Mouse (Mus musculus) E14TG2a.4 (cell line): ENCODE data around the gene Gstm3.

Experiments used
- H3K27me3 ChIP-seq: 2 replicates; pipeline ENCODE4 v1.6.1; 2014; ENCODE audit warnings: low read length, control low read depth; ENCODE audit not compliant: insufficient read depth
- H3K36me3 ChIP-seq: 2 replicates; pipeline ENCODE4 v1.6.1; 2014; ENCODE audit warnings: low read length, control low read depth; ENCODE audit not compliant: insufficient read depth
- H3K4me1 ChIP-seq: replicated peaks from 2 replicates; pipeline ENCODE4 v1.6.1; 2014; ENCODE audit warnings: low read depth, low read length, control low read depth
- H3K4me3 ChIP-seq: replicated peaks from 2 replicates; pipeline ENCODE4 v1.5.1; 2014; ENCODE audit warnings: mild to moderate bottlenecking, low read length
- H3K9me3 ChIP-seq: 2 replicates; pipeline ENCODE4 v1.6.1; 2014; ENCODE audit warnings: low read length, control low read depth
- CTCF ChIP-seq: conservative IDR thresholded peaks from 2 replicates; pipeline ENCODE4 v1.5.1; 2014; ENCODE audit warnings: low read length
- NANOG ChIP-seq: IDR thresholded peaks from 2 replicates; pipeline ENCODE4 v1.6.1; 2014; ENCODE audit warnings: borderline replicate concordance, low read length, mixed read lengths
- POU5F1 ChIP-seq: IDR thresholded peaks from 2 replicates; pipeline ENCODE4 v1.6.1; 2014; ENCODE audit warnings: low read length, borderline replicate concordance

The Gstm3 gene

DNA sequence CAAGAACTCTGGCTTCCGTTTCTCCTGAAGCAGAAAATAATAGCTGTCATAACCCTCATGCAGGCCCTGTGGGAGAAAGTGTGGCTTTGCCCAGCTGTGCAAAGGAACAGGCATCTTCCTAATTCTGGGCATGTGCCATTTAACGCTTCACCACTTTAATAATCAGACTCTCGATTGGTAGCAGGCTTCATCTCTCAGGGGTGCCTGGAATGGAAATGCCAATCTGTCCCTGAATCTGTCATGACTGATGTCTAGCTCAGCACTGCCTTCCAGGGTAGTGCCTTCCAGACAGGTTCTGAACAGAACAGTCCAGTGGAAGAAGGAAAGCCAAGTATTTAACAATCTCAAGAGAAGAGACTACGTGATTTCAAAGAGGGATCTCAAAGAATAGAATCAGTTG, 27.8 kb downstream of the Gstm3 start:
- H3K4me3 ChIP-seq: no peak overlapping the region
- H3K4me1 ChIP-seq: peaks cover 23% of the 10 kb centered on the region
- peaks cover 9% of the 10 kb centered on the region for H3K9me3 ChIP-seq
- no peaks in the 10 kb centered on the region for H3K36me3 ChIP-seq
- no peak for TF ChIP-seq CTCF
- no peak for TF ChIP-seq NANOG
- H3K27me3 ChIP-seq: no peaks in the 10 kb centered on the region

DNA sequence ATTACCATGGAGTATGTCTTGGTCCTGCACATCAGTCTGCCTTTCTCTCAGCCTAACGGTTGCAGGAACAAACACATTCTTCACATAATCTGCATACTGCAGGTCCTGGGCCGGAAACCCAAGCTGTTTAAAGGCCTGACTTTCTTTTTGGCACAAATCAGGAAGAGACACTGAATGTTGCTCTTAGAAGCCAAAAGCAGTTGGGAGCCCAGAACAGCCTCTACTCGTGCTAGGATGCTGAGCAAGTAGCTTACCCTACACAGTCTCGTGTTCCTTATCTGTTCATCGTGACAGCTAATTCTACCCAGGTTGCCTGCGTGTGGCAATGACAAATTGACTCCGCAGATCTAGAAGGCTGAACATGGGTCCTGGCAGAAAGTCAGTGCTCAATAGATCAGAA, 28.6 kb downstream of the Gstm3 start:
- Histone ChIP-seq H3K36me3 (no peaks in the 10 kb centered on the region), H3K4me1 (peaks cover 23% of the 10 kb centered on the region), H3K4me3 (no peak overlapping the region), H3K9me3 (peaks cover 9% of the 10 kb centered on the region), H3K27me3 (no peaks in the 10 kb centered on the region)
- no peak for TF ChIP-seq POU5F1
- no peak for TF ChIP-seq NANOG
- TF ChIP-seq CTCF: no peak

DNA sequence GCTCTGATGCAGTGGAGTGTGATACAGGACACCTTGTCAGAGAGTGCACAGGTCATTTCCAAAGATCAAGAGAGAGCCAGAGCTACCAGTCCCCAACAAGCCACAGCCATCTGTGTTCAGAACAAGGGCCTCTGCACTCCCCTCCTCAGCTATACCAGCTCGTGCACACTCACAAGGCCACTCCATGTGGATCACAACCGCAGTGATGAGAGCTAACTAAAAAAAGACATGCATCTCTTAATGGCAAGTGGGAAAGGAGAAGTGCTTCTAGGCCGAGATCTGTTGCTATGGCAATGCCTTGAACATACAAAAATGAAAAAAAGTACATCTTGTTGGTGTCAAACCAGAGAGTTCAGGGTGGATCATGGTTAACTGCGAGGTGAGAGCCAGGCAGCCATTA, 29.3 kb downstream of the Gstm3 start:
- Histone ChIP-seq H3K4me3 (no peak overlapping the region), H3K9me3 (peaks cover 9% of the 10 kb centered on the region), H3K27me3 (no peaks in the 10 kb centered on the region), H3K36me3 (no peaks in the 10 kb centered on the region), H3K4me1 (peaks cover 23% of the 10 kb centered on the region)
- TF ChIP-seq POU5F1 (no peak), CTCF (no peak), NANOG (no peak)

GRCm38 (mm10) chr3:107939403-107939802, 29.7 kb downstream of the Gstm3 start:
- H3K4me3 ChIP-seq: no peak overlapping the region
- H3K27me3 ChIP-seq: no peaks in the 10 kb centered on the region
- peaks cover 9% of the 10 kb centered on the region for H3K9me3 ChIP-seq
- no peaks in the 10 kb centered on the region for H3K36me3 ChIP-seq
- TF ChIP-seq CTCF (peak; percentile 98), NANOG (no peak)
- H3K4me1 ChIP-seq: peaks cover 23% of the 10 kb centered on the region

GRCm38 (mm10) chr3:107935888-107936287, 33.2 kb downstream of the Gstm3 start:
- Histone ChIP-seq H3K36me3 (no peaks in the 10 kb centered on the region), H3K9me3 (no peaks in the 10 kb centered on the region), H3K4me1 (peaks cover 31% of the 10 kb centered on the region), H3K27me3 (peaks cover 3% of the 10 kb centered on the region; the same call in 1 of the 2 replicates), H3K4me3 (no peak overlapping the region)
- TF ChIP-seq POU5F1 (no peak), NANOG (no peak), CTCF (no peak)

- Histone ChIP-seq H3K4me1 (peaks cover 29% of the 10 kb centered on the region), H3K4me3 (no peak overlapping the region), H3K36me3 (no peaks in the 10 kb centered on the region), H3K9me3 (no peaks in the 10 kb centered on the region), H3K27me3 (peaks cover 3% of the 10 kb centered on the region; the same call in 1 of the 2 replicates)
- TF ChIP-seq NANOG (no peak), CTCF (no peak), POU5F1 (no peak)
Observed at GRCm38 (mm10) chr3:107935268-107935667, 33.8 kb downstream of the Gstm3 start.

DNA sequence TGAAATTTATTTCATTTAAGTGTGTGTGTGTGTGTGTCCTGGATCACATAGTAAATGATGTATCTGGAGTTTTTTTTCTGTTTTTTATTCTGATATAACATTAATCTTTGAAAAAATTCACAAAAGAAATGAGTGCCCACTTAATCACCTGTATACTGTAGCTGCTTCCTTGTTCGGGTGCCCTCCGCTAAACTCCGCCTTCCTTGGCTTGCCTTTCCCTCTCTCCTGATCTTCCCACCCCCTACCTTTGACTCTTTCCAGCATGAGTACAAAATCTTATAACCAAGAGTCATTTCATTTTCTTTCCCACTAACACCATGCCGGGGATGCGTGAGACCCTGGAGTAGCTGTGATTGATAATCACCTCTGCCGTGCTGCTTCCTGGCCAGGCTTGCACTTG, 37.0 kb downstream of the Gstm3 start:
- no peak overlapping the region for H3K4me3 ChIP-seq
- no peaks in the 10 kb centered on the region for H3K9me3 ChIP-seq
- H3K27me3 ChIP-seq: peaks cover 3% of the 10 kb centered on the region; the same call in 1 of the 2 replicates
- H3K36me3 ChIP-seq: no peaks in the 10 kb centered on the region
- H3K4me1 ChIP-seq: peaks cover 16% of the 10 kb centered on the region
- no peak for TF ChIP-seq CTCF
- TF ChIP-seq NANOG: no peak
- no peak for TF ChIP-seq POU5F1

GRCm38 (mm10) chr3:107931670-107932069, 37.4 kb downstream of the Gstm3 start, which contains the start of gene Gstm7:
Gene Gstm7 (minus strand): TSS chr3:107931817.
- TF ChIP-seq NANOG (no peak), CTCF (no peak), POU5F1 (no peak)
- Histone ChIP-seq H3K9me3 (no peaks in the 10 kb centered on the region), H3K4me1 (peaks cover 16% of the 10 kb centered on the region), H3K4me3 (0 out of 2 replicates have a peak within 1 kb of the TSS, but pooled peaks have one; percentile 26), H3K36me3 (no peaks in the 10 kb centered on the region), H3K27me3 (peaks cover 3% of the 10 kb centered on the region; the same call in 1 of the 2 replicates)

GRCm38 (mm10) chr3:107931134-107931533, 37.9 kb downstream of the Gstm3 start:
- Histone ChIP-seq H3K4me1 (peaks cover 16% of the 10 kb centered on the region), H3K4me3 (0 out of 2 replicates have a peak overlapping the region, but pooled peaks have one; percentile 26), H3K27me3 (peaks cover 3% of the 10 kb centered on the region; the same call in 1 of the 2 replicates), H3K9me3 (no peaks in the 10 kb centered on the region), H3K36me3 (no peaks in the 10 kb centered on the region)
- TF ChIP-seq NANOG (no peak), CTCF (no peak), POU5F1 (no peak)
